13 mouse cellular contexts compared by ENCODE assay signal in the genomic region with DNA sequence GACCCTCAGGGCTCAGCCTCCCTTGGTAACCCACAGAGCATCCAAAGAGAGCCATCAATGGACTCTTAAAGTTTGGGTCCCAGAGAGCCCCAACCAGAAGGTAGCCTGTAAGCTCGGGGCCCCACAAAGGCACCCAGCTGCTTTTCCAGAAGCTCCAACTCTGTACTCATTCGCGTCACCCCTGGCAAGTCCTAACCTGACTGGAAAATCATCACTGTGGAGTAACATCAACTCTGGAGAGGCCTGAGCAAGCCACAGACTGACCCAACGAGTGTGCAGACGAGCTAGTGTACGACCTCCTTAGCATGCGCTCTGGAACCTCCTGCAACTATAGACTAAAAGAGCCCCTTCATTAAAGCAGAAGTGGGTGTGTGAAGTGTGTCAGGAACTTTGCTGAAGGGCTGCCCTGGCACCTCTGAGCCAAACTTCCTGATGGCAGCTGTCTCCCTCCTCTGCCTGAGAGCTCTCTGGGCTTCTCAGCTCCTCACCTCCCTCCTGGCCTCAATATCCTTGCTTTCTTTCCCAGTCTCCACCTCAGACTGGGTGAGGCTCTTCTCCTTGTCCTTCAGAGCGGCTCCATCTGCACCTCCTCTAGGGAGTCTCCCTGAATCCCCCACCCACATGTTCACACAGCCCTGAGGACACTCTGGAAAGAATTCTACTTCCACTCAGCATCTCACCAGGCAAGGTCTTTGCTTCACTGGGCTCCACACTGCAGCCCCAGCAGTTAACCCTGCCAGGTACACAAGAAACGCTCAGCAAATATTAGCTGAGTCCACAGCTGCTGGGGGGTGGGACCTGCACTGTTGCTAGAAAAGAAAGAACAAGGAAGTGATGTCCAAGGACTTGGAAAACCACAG. TPM values are rescaled to one million over a fixed set of nuclear protein-coding genes. Genes with fewer than 3 reads are reported as not detected.
DNase-seq lines count a peak whose midpoint lies in the region; ATAC-seq and TF ChIP-seq lines count a peak whose summit lies in the region.
"Had no signal": no experiment of that assay in that cellular context is flagged by ENCODE, and none has a peak within 500 bp of the region (broad histone marks: within the 10 kb centered on the region; RNA-seq: fewer than 3 reads in every experiment).

No protein-coding gene starts in this region.

- H3K27ac ChIP-seq in liver, embryonic 16.5 days (ENCODE audit: low read length) = no peak overlapping the region
- H3K27ac ChIP-seq in stomach, embryonic 15.5 days = peak overlapping the region; percentile 86
- no peak overlapping the region for H3K27ac ChIP-seq in hindbrain, postnatal 0 days

- H3K27me3 ChIP-seq in liver, embryonic 16.5 days (ENCODE audit: control insufficient read depth, insufficient read depth, low read depth, low read length) = no peaks in the 10 kb centered on the region
- no peaks in the 10 kb centered on the region for H3K27me3 ChIP-seq in stomach, embryonic 15.5 days (replicated peaks)
- no peaks in the 10 kb centered on the region for H3K27me3 ChIP-seq in hindbrain, postnatal 0 days (ENCODE audit: insufficient read depth, low read length)

- no peaks in the 10 kb centered on the region for H3K36me3 ChIP-seq in liver, embryonic 16.5 days (ENCODE audit: control insufficient read depth, insufficient read depth)
- no peaks in the 10 kb centered on the region for H3K36me3 ChIP-seq in stomach, embryonic 15.5 days
- H3K36me3 ChIP-seq in hindbrain, postnatal 0 days (ENCODE audit: insufficient read depth, low read length) = no peaks in the 10 kb centered on the region

- H3K4me3 ChIP-seq in liver, embryonic 16.5 days (ENCODE audit: low read depth, low read length) = no peak overlapping the region
- no peak overlapping the region for H3K4me3 ChIP-seq in lung, adult 2 months (replicated peaks; ENCODE audit: extremely low read depth, low read depth, low read length)
- H3K4me3 ChIP-seq in stomach, embryonic 15.5 days (replicated peaks) = no peak overlapping the region
- H3K4me3 ChIP-seq in hindbrain, postnatal 0 days (ENCODE audit: low read length) = no peak overlapping the region

- H3K4me1 ChIP-seq in liver, embryonic 16.5 days (ENCODE audit: control insufficient read depth, low read depth, low read length) = no peaks in the 10 kb centered on the region; the same call in 1 of the 2 replicates
- H3K4me1 ChIP-seq in lung, adult 2 months (ENCODE audit: control insufficient read depth, insufficient read depth, low read length) = no peaks in the 10 kb centered on the region; the same call in 1 of the 2 replicates
- peaks cover 21% of the 10 kb centered on the region for H3K4me1 ChIP-seq in stomach, embryonic 15.5 days
- H3K4me1 ChIP-seq in hindbrain, postnatal 0 days (ENCODE audit: insufficient read depth, low read length) = peaks cover 27% of the 10 kb centered on the region

- no peak for TF ChIP-seq CTCF in lung, adult 2 months (IDR thresholded peaks at IDR 0.05; ENCODE audit: insufficient read depth, low read length)
- no peak for TF ChIP-seq CTCF in hindbrain, postnatal 0 days (IDR thresholded peaks at IDR 0.05; ENCODE audit: low read depth)

- WGBS in liver, embryonic 16.5 days (ENCODE audit: insufficient replicate concordance) = 48% methylated on average over 9 of the region's 9 CpGs
- 61% methylated on average over 9 of the region's 9 CpGs for WGBS in lung, adult 2 months
- WGBS in stomach, embryonic 15.5 days = 57% methylated on average over 9 of the region's 9 CpGs
- WGBS in hindbrain, postnatal 0 days = 80% methylated on average over 9 of the region's 9 CpGs

- H3K9me3 ChIP-seq in liver, embryonic 16.5 days (replicated peaks; ENCODE audit: control insufficient read depth, low read length) = no peaks in the 10 kb centered on the region
- H3K9me3 ChIP-seq in stomach, embryonic 15.5 days = no peaks in the 10 kb centered on the region
- H3K9me3 ChIP-seq in hindbrain, postnatal 0 days (ENCODE audit: low read length) = no peaks in the 10 kb centered on the region

- H3K4me2 ChIP-seq in liver, embryonic 16.5 days (ENCODE audit: low read depth, low read length) = no peak overlapping the region
- H3K4me2 ChIP-seq in stomach, embryonic 15.5 days = no peak overlapping the region; the same call in 1 of the 2 replicates
- H3K4me2 ChIP-seq in hindbrain, postnatal 0 days (ENCODE audit: low read depth, low read length) = no peak overlapping the region

- TF ChIP-seq POLR2A in lung, adult 2 months (IDR thresholded peaks at IDR 0.05; ENCODE audit: borderline replicate concordance, extremely low read depth, low read depth, low read length) = no peak

- peak; percentile 27; the same call in 1 of the 2 replicates for ATAC-seq in liver, embryonic 16.5 days (ENCODE audit: low read depth)
- peak; percentile 55 for ATAC-seq in granulocyte monocyte progenitor cell, adult 5-6 weeks (replicated peaks; ENCODE audit: poor library complexity, severe bottlenecking)
- ATAC-seq in stomach, embryonic 15.5 days (ENCODE audit: insufficient read depth, low FRiP score, low read depth) = peak; percentile 89
- ATAC-seq in hindbrain, postnatal 0 days = no peak
- ATAC-seq: activated CD4-positive, CD25-positive, alpha-beta regulatory T cell, adult 4 months had no signal

- no peak for DNase-seq in liver
- peak; percentile 63 for DNase-seq in lung, adult 2 months
- DNase-seq in adrenal gland, postnatal 25 days = no peak
- no peak for DNase-seq in hindbrain, postnatal 0 days (ENCODE audit: low spot score)
- DNase-seq: cerebellum, postnatal 36 days; gastrocnemius, postnatal 25 days; kidney, postnatal 4 days; retina, postnatal 1 day had no signal

- H3K9ac ChIP-seq in liver, embryonic 16.5 days (ENCODE audit: low read depth, low read length) = no peak overlapping the region
- no peak overlapping the region for H3K9ac ChIP-seq in stomach, embryonic 15.5 days
- no peak overlapping the region for H3K9ac ChIP-seq in hindbrain, postnatal 0 days (replicated peaks; ENCODE audit: low read length)

RNA-seq across cellular contexts. Expression of gene Sorcs2, which starts 8.0 kb away (rescaled TPM):
- 0.76 and 0.99 TPM in 2 replicates for polyA plus RNA-seq in liver, embryonic 16.5 days (2015; fragmentation: Nextera tagmentation; extraction: Ambion mirVana)
- total RNA-seq in granulocyte monocyte progenitor cell, adult 5-6 weeks (2014; fragmentation: Nextera tagmentation) = not detected in 2 replicates
- total RNA-seq in granulocyte monocyte progenitor cell, adult 5-6 weeks (2017) = not detected in 2 replicates
- polyA plus RNA-seq in lung, adult 2 months (2012; rRNA removed) = 17.5 and 19.3 TPM in 2 replicates
- 13.7 TPM in 2 replicates for polyA plus RNA-seq in stomach, embryonic 15.5 days (2015; fragmentation: Nextera tagmentation; extraction: Ambion mirVana)
- 13.2 and 13.4 TPM in 2 replicates for total RNA-seq in adrenal gland, postnatal 25 days (2021)
- total RNA-seq in hindbrain, postnatal 0 days (2014; rRNA removed) = 47.8 and 50.3 TPM in 2 replicates
- polyA plus RNA-seq in hindbrain, postnatal 0 days (2015; fragmentation: Nextera tagmentation; extraction: Ambion mirVana) = 11.5 and 12.4 TPM in 2 replicates
- total RNA-seq: megakaryocyte progenitor cell, adult 5-6 weeks had no signal
